Mouse (Mus musculus) central nervous system, embryonic 14 days (tissue): ENCODE data around the gene Rhox3a. TPM values are rescaled to one million over a fixed set of nuclear protein-coding genes. Genes with fewer than 3 reads are reported as not detected.

Experiments
- polyA plus RNA-seq: library from polyadenylated mRNA; depleted of rRNA; stranded (reverse); fragments of >200 nt; gene quantifications from 2 replicates; pipeline ENCODE4 v1.2.3, GENCODE M21; 2012; rRNA removed

Gene Rhox3a
- not detected in 2 replicates for polyA plus RNA-seq

DNA sequence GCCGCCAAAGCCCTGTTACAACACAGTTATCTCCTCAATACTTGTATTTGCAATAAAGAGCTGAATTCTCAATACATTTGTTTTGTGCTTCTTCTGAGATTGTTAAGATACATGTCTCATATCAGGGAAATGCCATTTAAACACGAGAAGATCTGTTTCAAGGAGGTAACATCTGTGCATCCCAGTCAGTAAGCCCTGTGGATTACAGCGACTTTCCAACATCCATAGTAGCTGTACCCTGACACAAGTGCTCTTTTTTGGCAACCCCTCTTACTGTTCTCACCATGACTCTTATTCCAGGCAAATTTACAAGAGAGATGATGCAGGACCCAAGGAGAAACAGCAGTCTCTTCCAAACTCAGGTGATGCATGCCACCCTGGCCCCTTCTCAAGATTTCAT, at the start of gene Rhox3a:
Rhox3a (plus strand) TSS at position 301 of the 400 bp plus-strand sequence.

DNA sequence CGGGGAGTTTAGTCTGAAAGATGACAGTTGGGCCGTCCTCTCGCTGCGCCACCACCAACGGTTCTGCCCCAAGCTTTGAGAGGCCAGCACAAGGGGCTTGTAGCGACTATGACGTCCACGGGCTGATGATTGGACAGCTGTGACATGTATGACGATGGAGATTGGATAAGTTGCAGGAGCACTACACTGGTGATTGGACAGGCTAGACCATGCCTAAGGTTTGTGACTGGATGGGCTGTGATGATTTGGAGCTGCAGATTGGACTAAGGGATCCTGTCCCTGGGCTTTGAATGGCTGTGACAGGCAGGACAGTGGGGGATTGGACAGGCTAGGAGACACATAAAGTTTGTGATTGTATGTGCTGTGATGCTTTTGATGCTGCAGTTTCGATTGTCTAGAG, 38.8 kb upstream of the Rhox3a start, which contains the start of gene Gm9:
Gm9 (minus strand) TSS at position 101 of the 400 bp plus-strand sequence.

DNA sequence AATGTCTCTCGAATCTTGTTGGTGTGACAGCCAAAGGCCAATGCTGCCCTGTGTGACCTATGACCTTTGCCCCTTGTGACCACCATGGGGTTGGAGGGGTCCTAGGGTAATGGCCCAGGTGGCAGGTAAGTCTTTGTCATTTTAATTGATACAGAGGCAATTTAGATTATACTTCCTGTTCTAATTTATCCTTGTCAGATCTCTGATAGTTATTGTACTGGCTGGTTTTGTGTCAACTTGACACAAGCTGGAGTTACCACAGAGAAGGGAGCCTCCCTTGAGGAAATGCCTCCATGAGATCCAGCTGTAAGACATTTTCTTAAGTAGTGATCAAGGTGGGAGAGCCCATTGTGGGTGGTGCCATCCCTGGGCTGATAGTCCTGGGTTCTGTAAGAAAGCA, 27.6 kb upstream of the Rhox3a start, which contains the start of gene Rhox1:
Rhox1 (minus strand) TSS at position 101 of the 400 bp plus-strand sequence.

DNA sequence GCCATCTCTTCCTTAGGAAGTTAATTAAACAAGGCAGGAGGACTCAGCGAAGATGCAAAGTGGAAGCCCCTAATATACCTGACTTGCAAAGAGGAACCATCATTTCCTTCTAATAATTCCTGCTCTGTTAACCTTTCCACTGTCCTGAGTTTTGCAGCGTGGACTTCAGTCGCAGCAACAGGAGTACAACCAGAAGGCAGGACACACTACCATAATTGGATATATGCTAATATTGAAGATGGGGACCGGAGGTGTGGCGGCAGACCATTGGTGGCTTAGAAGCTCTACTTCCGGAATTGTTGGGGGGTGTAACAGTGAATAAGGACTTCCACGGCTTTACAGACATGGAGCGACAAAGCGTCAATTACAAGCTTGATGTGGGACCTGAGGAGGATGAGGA, 5.0 kb upstream of the Rhox3a start, which contains the start of gene Rhox2a:
Rhox2a (plus strand) TSS at position 301 of the 400 bp plus-strand sequence.

DNA sequence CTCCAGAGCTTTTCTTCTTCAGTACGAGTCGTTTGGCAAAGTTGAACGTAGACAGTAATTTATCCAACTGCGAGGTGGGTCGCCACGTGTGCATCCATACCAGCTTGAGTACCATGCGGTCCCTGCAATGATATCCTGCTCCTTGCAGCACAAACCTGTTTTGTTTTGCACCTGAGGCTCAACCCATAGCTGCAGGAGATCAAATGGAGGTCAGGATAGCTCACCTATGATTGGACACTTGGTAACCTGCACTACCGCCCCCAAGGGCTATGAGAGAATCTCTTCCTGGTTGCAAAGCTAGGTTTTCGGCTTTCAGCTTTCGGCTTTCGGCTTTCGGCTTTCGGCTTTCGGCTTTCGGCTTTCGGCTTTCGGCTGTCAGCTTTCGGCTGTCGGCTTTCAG, 15.3 kb downstream of the Rhox3a start, which contains the start of gene Rhox4a:
Rhox4a (plus strand) TSS at position 301 of the 400 bp plus-strand sequence.

Other genes starting within 250 kb of the Rhox3a start
- gene Sowahd, start 201.1 kb upstream of the Rhox3a start, polyA plus RNA-seq, result not detected in 2 replicates
- gene Rpl39, start 164.5 kb upstream of the Rhox3a start, polyA plus RNA-seq, result 779 and 800 TPM in 2 replicates
- 43.8 and 50.5 TPM in 2 replicates for gene Upf3b, start 139.6 kb upstream of the Rhox3a start, polyA plus RNA-seq
- gene Nkap, start 123.1 kb upstream of the Rhox3a start, polyA plus RNA-seq, result 9.3 and 9.5 TPM in 2 replicates
- 0.23 and 0.25 TPM in 2 replicates for gene Akap14, start 81.1 kb upstream of the Rhox3a start, polyA plus RNA-seq
- gene Ndufa1, start 58.8 kb upstream of the Rhox3a start, polyA plus RNA-seq, result 320 and 343 TPM in 2 replicates
- 10.2 and 11.0 TPM in 2 replicates for gene Rnf113a1, start 58.7 kb upstream of the Rhox3a start, polyA plus RNA-seq
- not detected in 2 replicates for gene Gm9, start 38.9 kb upstream of the Rhox3a start, polyA plus RNA-seq
- not detected in 2 replicates for gene Rhox1, start 27.7 kb upstream of the Rhox3a start, polyA plus RNA-seq
- 0.10 TPM in 1 of 2 replicates, not detected in the other for gene Rhox2a, start 4.9 kb upstream of the Rhox3a start, polyA plus RNA-seq
- not detected in 2 replicates for gene Rhox4a, start 15.4 kb downstream of the Rhox3a start, polyA plus RNA-seq
- not detected in 2 replicates for gene Rhox3a2, start 130.1 kb downstream of the Rhox3a start, polyA plus RNA-seq
- gene Rhox4a2, start 140.9 kb downstream of the Rhox3a start, polyA plus RNA-seq, result 0.06 and 0.21 TPM in 2 replicates
- gene Rhox2b, start 162.1 kb downstream of the Rhox3a start, polyA plus RNA-seq, result not detected in 2 replicates
- gene Rhox4b, start 182.6 kb downstream of the Rhox3a start, polyA plus RNA-seq, result 0.28 TPM in 1 of 2 replicates, not detected in the other
- 0.21 TPM in 1 of 2 replicates, not detected in the other for gene Rhox2c, start 203.8 kb downstream of the Rhox3a start, polyA plus RNA-seq
- not detected in 2 replicates for gene Rhox3c, start 208.7 kb downstream of the Rhox3a start, polyA plus RNA-seq
- gene Rhox4c, start 230.4 kb downstream of the Rhox3a start, polyA plus RNA-seq, result not detected in 2 replicates
- not detected in 2 replicates for gene Rhox2d, start 243.5 kb downstream of the Rhox3a start, polyA plus RNA-seq